Mouse (Mus musculus): Measurements from ENCODE around the gene Slc22a5.
A peak's percentile ranks its signal among the peaks of the same experiment; 100 is the strongest.
"Not testable (repeated sequence)": the region's sequence is repeated elsewhere in the genome, so short reads cannot be mapped to it uniquely, and the experiment has no call there.

Slc22a5 gene

GRCm38 (mm10) chr11:53899004-53899403 lies 7.5 kb upstream of the Slc22a5 start:
- DNase-seq (ENCODE audit: low read depth, low spot score): no peak
- no peaks in the 10 kb centered on the region for H3K36me3 ChIP-seq (ENCODE audit: control insufficient read depth, insufficient read depth, low read length, poor library complexity, severe bottlenecking)
- H3K27me3 ChIP-seq (ENCODE audit: control insufficient read depth, insufficient read depth, low read length, poor library complexity, severe bottlenecking): no peaks in the 10 kb centered on the region

GRCm38 (mm10) chr11:53896935-53897334 lies 5.5 kb upstream of the Slc22a5 start:
- H3K27me3 ChIP-seq (ENCODE audit: control insufficient read depth, insufficient read depth, low read length, poor library complexity, severe bottlenecking): no peaks in the 10 kb centered on the region
- no peaks in the 10 kb centered on the region for H3K36me3 ChIP-seq (ENCODE audit: control insufficient read depth, insufficient read depth, low read length, poor library complexity, severe bottlenecking)
- DNase-seq (ENCODE audit: low read depth, low spot score): no peak

- DNase-seq (ENCODE audit: low read depth, low spot score): peak; percentile 9
- H3K27me3 ChIP-seq (ENCODE audit: control insufficient read depth, insufficient read depth, low read length, poor library complexity, severe bottlenecking): no peaks in the 10 kb centered on the region
- no peaks in the 10 kb centered on the region for H3K36me3 ChIP-seq (ENCODE audit: control insufficient read depth, insufficient read depth, low read length, poor library complexity, severe bottlenecking)
Measured at GRCm38 (mm10) chr11:53893451-53893850, 2.0 kb upstream of the Slc22a5 start.

- peak; percentile 76 for DNase-seq (ENCODE audit: low read depth, low spot score)
- Histone ChIP-seq H3K36me3 (ENCODE audit: control insufficient read depth, insufficient read depth, low read length, poor library complexity, severe bottlenecking) (no peaks in the 10 kb centered on the region), H3K27me3 (ENCODE audit: control insufficient read depth, insufficient read depth, low read length, poor library complexity, severe bottlenecking) (no peaks in the 10 kb centered on the region)
Measured at GRCm38 (mm10) chr11:53892716-53893416, 1.4 kb upstream of the Slc22a5 start.

- 0 out of 2 replicates have a peak, but pooled peaks cover 1% of the 10 kb centered on the region for H3K27me3 ChIP-seq (ENCODE audit: control insufficient read depth, insufficient read depth, low read length, poor library complexity, severe bottlenecking)
- DNase-seq (ENCODE audit: low read depth, low spot score): peak; percentile 39
- 0 out of 2 replicates have a peak, but pooled peaks cover 3% of the 10 kb centered on the region for H3K36me3 ChIP-seq (ENCODE audit: control insufficient read depth, insufficient read depth, low read length, poor library complexity, severe bottlenecking)
Measured at GRCm38 (mm10) chr11:53890906-53891504, 455 bp downstream of the Slc22a5 start.

GRCm38 (mm10) chr11:53890225-53890624 lies 1.2 kb downstream of the Slc22a5 start:
- DNase-seq (ENCODE audit: low read depth, low spot score): no peak
- H3K36me3 ChIP-seq (ENCODE audit: control insufficient read depth, insufficient read depth, low read length, poor library complexity, severe bottlenecking): 0 out of 2 replicates have a peak, but pooled peaks cover 3% of the 10 kb centered on the region
- 0 out of 2 replicates have a peak, but pooled peaks cover 1% of the 10 kb centered on the region for H3K27me3 ChIP-seq (ENCODE audit: control insufficient read depth, insufficient read depth, low read length, poor library complexity, severe bottlenecking)

- DNase-seq (ENCODE audit: low read depth, low spot score): no peak
Measured at GRCm38 (mm10) chr11:53889091-53889645, 2.3 kb downstream of the Slc22a5 start.

GRCm38 (mm10) chr11:53888242-53888641 lies 3.2 kb downstream of the Slc22a5 start:
- Histone ChIP-seq H3K27me3 (ENCODE audit: control insufficient read depth, insufficient read depth, low read length, poor library complexity, severe bottlenecking) (0 out of 2 replicates have a peak, but pooled peaks cover 1% of the 10 kb centered on the region), H3K36me3 (ENCODE audit: control insufficient read depth, insufficient read depth, low read length, poor library complexity, severe bottlenecking) (peaks cover 3% of the 10 kb centered on the region; the same call in 1 of the 2 replicates)
- DNase-seq (ENCODE audit: low read depth, low spot score): no peak

More at GRCm38 (mm10) chr11:53889091-53889645, 2.3 kb downstream of the Slc22a5 start:
- 0 out of 2 replicates have a peak, but pooled peaks cover 1% of the 10 kb centered on the region for H3K27me3 ChIP-seq (ENCODE audit: control insufficient read depth, insufficient read depth, low read length, poor library complexity, severe bottlenecking)
- 0 out of 2 replicates have a peak, but pooled peaks cover 3% of the 10 kb centered on the region for H3K36me3 ChIP-seq (ENCODE audit: control insufficient read depth, insufficient read depth, low read length, poor library complexity, severe bottlenecking)

- DNase-seq (ENCODE audit: low read depth, low spot score): no peak
- 0 out of 2 replicates have a peak, but pooled peaks cover 1% of the 10 kb centered on the region for H3K27me3 ChIP-seq (ENCODE audit: control insufficient read depth, insufficient read depth, low read length, poor library complexity, severe bottlenecking)
- peaks cover 8% of the 10 kb centered on the region; the same call in 1 of the 2 replicates for H3K36me3 ChIP-seq (ENCODE audit: control insufficient read depth, insufficient read depth, low read length, poor library complexity, severe bottlenecking)
Measured at GRCm38 (mm10) chr11:53883287-53883686, 8.2 kb downstream of the Slc22a5 start.

GRCm38 (mm10) chr11:53878096-53878495 lies 13.4 kb downstream of the Slc22a5 start:
- not testable (repeated sequence) for H3K27me3 ChIP-seq (ENCODE audit: control insufficient read depth, insufficient read depth, low read length, poor library complexity, severe bottlenecking); H3K36me3 ChIP-seq (ENCODE audit: control insufficient read depth, insufficient read depth, low read length, poor library complexity, severe bottlenecking); DNase-seq (ENCODE audit: low read depth, low spot score)

- Histone ChIP-seq H3K27me3 (ENCODE audit: control insufficient read depth, insufficient read depth, low read length, poor library complexity, severe bottlenecking) (no peaks in the 10 kb centered on the region), H3K36me3 (ENCODE audit: control insufficient read depth, insufficient read depth, low read length, poor library complexity, severe bottlenecking) (0 out of 2 replicates have a peak, but pooled peaks cover 2% of the 10 kb centered on the region)
- DNase-seq (ENCODE audit: low read depth, low spot score): no peak
Measured at GRCm38 (mm10) chr11:53876488-53876887, 15.0 kb downstream of the Slc22a5 start.

GRCm38 (mm10) chr11:53874706-53875105 lies 16.8 kb downstream of the Slc22a5 start:
- 0 out of 2 replicates have a peak, but pooled peaks cover 4% of the 10 kb centered on the region for H3K36me3 ChIP-seq (ENCODE audit: control insufficient read depth, insufficient read depth, low read length, poor library complexity, severe bottlenecking)
- H3K27me3 ChIP-seq (ENCODE audit: control insufficient read depth, insufficient read depth, low read length, poor library complexity, severe bottlenecking): no peaks in the 10 kb centered on the region
- peak; percentile 55 for DNase-seq (ENCODE audit: low read depth, low spot score)

GRCm38 (mm10) chr11:53873909-53874704 lies 17.4 kb downstream of the Slc22a5 start:
- DNase-seq (ENCODE audit: low read depth, low spot score): peak; percentile 34
- not testable (repeated sequence) for H3K36me3 ChIP-seq (ENCODE audit: control insufficient read depth, insufficient read depth, low read length, poor library complexity, severe bottlenecking); H3K27me3 ChIP-seq (ENCODE audit: control insufficient read depth, insufficient read depth, low read length, poor library complexity, severe bottlenecking)

GRCm38 (mm10) chr11:53871786-53872507 lies 19.5 kb downstream of the Slc22a5 start:
- DNase-seq (ENCODE audit: low read depth, low spot score): no peak
- Histone ChIP-seq H3K36me3 (ENCODE audit: control insufficient read depth, insufficient read depth, low read length, poor library complexity, severe bottlenecking) (0 out of 2 replicates have a peak, but pooled peaks cover 4% of the 10 kb centered on the region), H3K27me3 (ENCODE audit: control insufficient read depth, insufficient read depth, low read length, poor library complexity, severe bottlenecking) (no peaks in the 10 kb centered on the region)

All from splenic B cell, adult 2 months (primary cell).